Mouse (Mus musculus) activated CD4-positive, CD25-positive, alpha-beta regulatory T cell, adult 4 months (primary cell): ENCODE data around the gene Klf16. TPM values are rescaled to one million over a fixed set of nuclear protein-coding genes. Genes with fewer than 3 reads are reported as not detected.
"Not testable (repeated sequence)": the region's sequence is repeated elsewhere in the genome, so short reads cannot be mapped to it uniquely, and the experiment has no call there.

Source experiments
- ATAC-seq: one replicate; pipeline ENCODE4 v1.8.0; 2017
- polyA plus RNA-seq, 2 experiments: library from polyadenylated mRNA; unstranded; fragments of 100-300 nt; shearing (Covaris generic); gene quantifications; one replicate each; pipeline ENCODE4 v1.2.1; 2017

Klf16 gene
- polyA plus RNA-seq, 2 experiments from 2014 or later, result 5.2 to 8.1 TPM

GRCm38 (mm10) chr10:80605721-80606120 lies 28.6 kb upstream of the Klf16 start, which contains the start of gene Gm49322:
TSS of gene Gm49322 (plus strand) at chr10:80606021.
- ATAC-seq, result not testable (repeated sequence)

- no peak for ATAC-seq
Observed at GRCm38 (mm10) chr10:80604988-80605387, 27.9 kb upstream of the Klf16 start.

- no peak for ATAC-seq
Observed at GRCm38 (mm10) chr10:80604001-80604509, 26.9 kb upstream of the Klf16 start.

GRCm38 (mm10) chr10:80603364-80603763 lies 26.2 kb upstream of the Klf16 start:
- no peak for ATAC-seq

- peak; percentile 80 for ATAC-seq
Observed at GRCm38 (mm10) chr10:80602698-80603325, 25.7 kb upstream of the Klf16 start, which contains the start of the genes Scamp4 and Adat3. TSS of gene Scamp4 (plus strand) at chr10:80602872. TSS of gene Adat3 (plus strand) at chr10:80602880.

- no peak for ATAC-seq
Observed at GRCm38 (mm10) chr10:80596318-80596717, 19.2 kb upstream of the Klf16 start.

GRCm38 (mm10) chr10:80589879-80590854 lies 13.0 kb upstream of the Klf16 start, which contains the start of gene Abhd17a:
TSS of gene Abhd17a (minus strand) at chr10:80590341.
- ATAC-seq, result peak; percentile 95

GRCm38 (mm10) chr10:80589127-80589878 lies 12.2 kb upstream of the Klf16 start:
- peak; percentile 7 for ATAC-seq

- ATAC-seq, result no peak
Observed at GRCm38 (mm10) chr10:80587305-80587657, 10.2 kb upstream of the Klf16 start.

GRCm38 (mm10) chr10:80586407-80587304 lies 9.5 kb upstream of the Klf16 start:
- ATAC-seq, result no peak

GRCm38 (mm10) chr10:80585581-80585980 lies 8.5 kb upstream of the Klf16 start:
- no peak for ATAC-seq

GRCm38 (mm10) chr10:80584642-80585552 lies 7.8 kb upstream of the Klf16 start:
- ATAC-seq, result no peak

GRCm38 (mm10) chr10:80584045-80584488 lies 6.9 kb upstream of the Klf16 start:
- ATAC-seq, result no peak

- ATAC-seq, result no peak
Observed at GRCm38 (mm10) chr10:80583047-80583446, 5.9 kb upstream of the Klf16 start.

- ATAC-seq, result peak; percentile 40
Observed at GRCm38 (mm10) chr10:80578911-80579310, 1.8 kb upstream of the Klf16 start.

GRCm38 (mm10) chr10:80578131-80578750 lies 1.1 kb upstream of the Klf16 start:
- peak; percentile 49 for ATAC-seq

GRCm38 (mm10) chr10:80576351-80577194 lies 548 bp downstream of the Klf16 start:
- no peak for ATAC-seq

GRCm38 (mm10) chr10:80575925-80576324 lies 1.2 kb downstream of the Klf16 start:
- no peak for ATAC-seq

GRCm38 (mm10) chr10:80574896-80575295 lies 2.2 kb downstream of the Klf16 start:
- no peak for ATAC-seq
